Mouse (Mus musculus) macrophage (primary cell): ENCODE results near the gene Klrb1. TPM values are rescaled to one million over a fixed set of nuclear protein-coding genes. Genes with fewer than 3 reads are reported as not detected.
"Not testable (repeated sequence)": the region's sequence is repeated elsewhere in the genome, so short reads cannot be mapped to it uniquely, and the experiment has no call there.

Experiments used
- H3K27ac ChIP-seq: fragments of 350-480 bp; formaldehyde crosslinking; 2 replicates; pipeline ENCODE4 v1.9.0; 2021
- H3K36me3 ChIP-seq: fragments of 350-480 bp; formaldehyde crosslinking; 2 replicates; pipeline ENCODE4 v1.9.0; 2021; ENCODE audit errors: inconsistent target
- H3K4me3 ChIP-seq: fragments of 350-480 bp; formaldehyde crosslinking; 2 replicates; pipeline ENCODE4 v1.9.0; 2021; ENCODE audit errors: inconsistent target
- H3K79me2 ChIP-seq: fragments of 350-480 bp; formaldehyde crosslinking; 2 replicates; pipeline ENCODE4 v1.9.0; 2021; ENCODE audit errors: inconsistent target
- WGBS: methylation state at CpG from one replicate; pipeline ENCODE4 v1.1.7; 2026; ENCODE audit warnings: inconsistent platforms; ENCODE audit not compliant: missing documents; 5-methylcytosine and 5-hydroxymethylcytosine counted together
- polyA plus RNA-seq: library from polyadenylated mRNA; stranded (reverse); fragments of 250-400 nt; gene quantifications from 3 replicates; pipeline ENCODE4 v1.2.4, GENCODE M21; 2018; ENCODE audit warnings: inconsistent platforms

Gene Klrb1
- polyA plus RNA-seq, 1 experiment from 2014 or later, result not detected

DNA sequence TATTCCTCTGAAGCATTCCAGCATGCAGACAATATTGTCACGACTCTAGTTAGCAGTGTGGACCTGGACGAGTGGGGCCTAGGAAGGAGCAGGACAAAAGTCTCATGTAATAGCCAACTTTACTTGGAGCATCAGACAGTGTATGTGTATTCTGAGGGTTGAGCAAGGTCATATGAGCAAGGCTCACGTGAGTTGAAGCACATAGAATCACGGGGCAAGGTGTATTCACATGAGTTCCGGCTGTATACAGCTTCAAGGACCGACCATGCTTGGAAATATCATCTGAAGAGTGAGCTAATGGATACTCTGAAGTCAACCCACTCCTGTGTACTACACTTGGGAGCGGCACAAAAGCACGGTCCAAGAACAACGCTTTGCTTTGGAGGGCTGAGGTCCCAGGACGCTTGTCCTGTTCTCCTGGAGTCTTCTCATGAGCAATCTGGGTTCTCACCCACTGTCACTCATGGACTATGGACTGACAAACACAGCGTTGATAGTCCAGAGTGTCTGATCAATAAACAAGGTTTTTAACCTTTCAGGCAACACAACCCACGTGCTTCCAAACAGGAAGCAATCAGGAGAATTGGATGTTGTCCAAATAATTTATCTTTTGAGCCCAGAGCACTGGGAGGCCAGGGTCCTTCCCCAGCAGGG, 32.0 kb upstream of the Klrb1 start:
- H3K27ac ChIP-seq, H3K79me2 ChIP-seq: not testable (repeated sequence)
- 92% methylated on average over 12 of the region's 12 CpGs for WGBS

DNA sequence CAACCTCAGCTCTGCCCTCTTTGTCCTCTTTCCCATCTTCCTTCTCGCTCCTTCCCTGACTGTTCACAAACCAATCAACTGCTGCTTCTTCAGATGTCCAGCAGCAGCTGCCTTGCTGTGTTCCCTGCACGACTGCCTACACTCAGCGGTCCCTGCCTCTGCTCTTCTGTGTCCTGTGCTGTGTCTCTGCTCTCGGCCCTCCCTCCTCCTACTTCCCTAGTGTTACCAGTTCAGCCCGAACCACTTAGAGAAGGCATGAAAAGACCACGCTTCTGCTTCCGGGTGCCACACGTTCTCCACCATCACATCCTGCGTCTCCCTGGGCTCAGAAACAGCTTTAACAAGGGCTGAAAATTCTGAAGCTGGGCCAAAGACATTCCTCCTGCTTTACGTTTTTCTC, 31.4 kb upstream of the Klrb1 start:
- not testable (repeated sequence) for H3K79me2 ChIP-seq, H3K27ac ChIP-seq, H3K4me3 ChIP-seq, H3K36me3 ChIP-seq
- 17% methylated on average over 10 of the region's 10 CpGs for WGBS

More for the DNA sequence above, 32.0 kb upstream of the Klrb1 start:
- H3K4me3 ChIP-seq, H3K36me3 ChIP-seq: not testable (repeated sequence)

DNA sequence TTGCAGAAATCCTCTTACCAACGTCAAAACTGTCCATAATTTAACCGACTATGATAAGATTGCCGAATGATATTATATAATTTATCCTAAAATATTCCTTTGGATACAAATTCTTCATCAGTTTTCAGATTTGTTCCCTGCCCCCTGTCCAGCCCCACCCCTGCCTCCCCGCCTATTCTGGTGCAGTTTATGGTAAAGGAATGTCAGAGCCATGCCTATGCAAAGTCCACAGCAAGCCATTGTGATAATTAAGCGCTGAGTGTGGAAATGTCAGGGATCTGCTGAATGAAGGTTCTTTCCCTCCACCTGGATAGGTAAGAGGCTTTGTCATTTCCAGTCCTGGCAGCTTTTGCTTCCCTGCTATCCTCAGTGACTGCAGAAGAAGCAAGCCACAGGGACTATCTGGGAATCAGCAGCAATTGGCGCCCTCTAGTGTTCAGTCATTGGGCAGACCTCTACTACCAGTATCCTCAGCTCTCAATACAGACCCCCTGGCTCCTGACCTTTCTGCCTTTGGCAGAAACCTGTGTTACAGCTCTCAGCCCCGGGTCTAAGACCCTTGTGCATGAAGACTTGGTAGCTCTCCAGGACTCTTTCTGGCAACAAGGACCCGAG, 30.9 kb upstream of the Klrb1 start:
- H3K79me2 ChIP-seq, H3K27ac ChIP-seq, H3K4me3 ChIP-seq, H3K36me3 ChIP-seq: not testable (repeated sequence)
- WGBS, result 51% methylated on average over 7 of the region's 8 CpGs

DNA sequence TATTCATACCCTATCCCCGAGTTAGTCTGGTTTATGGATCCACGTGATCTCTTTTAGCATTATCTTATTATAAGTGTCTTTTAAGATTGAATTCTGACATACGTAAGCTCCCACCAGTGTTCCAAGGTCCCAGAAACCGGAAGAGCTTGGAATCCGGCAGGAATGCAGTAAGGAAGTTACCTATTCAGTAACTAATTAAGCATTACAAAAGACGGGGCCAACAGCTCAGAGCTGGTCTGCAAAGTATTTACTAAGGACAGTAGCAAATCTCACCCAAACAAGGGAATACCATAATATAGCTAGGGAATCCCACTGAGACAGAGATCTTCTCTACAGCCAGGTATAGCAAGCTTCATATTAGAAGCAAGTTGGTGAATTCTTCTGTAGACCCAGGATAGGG, 24.1 kb upstream of the Klrb1 start:
- not testable (repeated sequence) for H3K79me2 ChIP-seq, H3K4me3 ChIP-seq, H3K27ac ChIP-seq, H3K36me3 ChIP-seq
- 96% methylated on average over 6 of the region's 6 CpGs for WGBS

DNA sequence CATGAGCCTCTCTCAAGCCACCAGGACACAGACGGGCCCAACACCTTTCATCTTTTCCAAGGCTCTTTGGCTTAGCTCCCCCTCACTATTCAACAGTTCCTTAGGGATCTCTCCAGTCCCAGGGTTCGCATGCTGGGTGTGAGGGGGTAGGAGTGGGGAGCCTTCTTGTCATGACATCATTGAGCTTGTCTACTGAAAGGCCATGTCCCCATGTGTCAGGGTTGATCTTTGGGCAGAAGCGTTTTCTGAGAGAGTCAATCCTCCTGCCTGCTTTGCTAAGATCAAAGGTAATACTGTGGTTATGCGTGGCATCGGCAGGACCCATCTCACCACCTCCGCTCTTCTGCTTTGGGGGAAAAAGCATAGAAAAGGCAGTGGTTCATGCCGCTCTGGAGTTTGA, 14.6 kb upstream of the Klrb1 start:
- H3K36me3 ChIP-seq, result no peaks in the 10 kb centered on the region
- no peak overlapping the region for H3K4me3 ChIP-seq
- H3K79me2 ChIP-seq, result no peaks in the 10 kb centered on the region
- WGBS, result 91% methylated on average over 7 of the region's 7 CpGs
- H3K27ac ChIP-seq, result no peak overlapping the region

DNA sequence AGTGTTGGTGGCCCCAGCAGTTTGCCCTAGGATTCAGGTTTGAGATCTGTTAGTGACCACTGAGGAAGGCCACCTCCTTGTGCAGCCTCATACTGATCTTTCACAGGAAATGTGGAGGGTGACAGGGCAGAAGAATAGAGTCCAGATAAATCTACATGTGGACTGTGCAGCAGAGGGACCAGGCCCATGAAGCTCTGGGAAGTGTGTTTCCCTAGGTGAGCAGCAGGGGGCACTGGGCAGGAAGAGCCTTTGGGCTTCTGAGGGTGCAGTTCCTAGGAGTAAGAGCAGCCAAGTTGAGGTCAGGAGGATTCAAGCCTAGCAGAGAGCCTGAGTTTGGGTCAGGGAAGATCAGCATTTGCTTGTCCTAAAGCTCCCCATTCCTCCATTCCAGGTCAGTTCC, 13.2 kb upstream of the Klrb1 start:
- H3K79me2 ChIP-seq, result no peaks in the 10 kb centered on the region
- H3K36me3 ChIP-seq, result no peaks in the 10 kb centered on the region
- no peak overlapping the region for H3K27ac ChIP-seq
- no peak overlapping the region for H3K4me3 ChIP-seq

DNA sequence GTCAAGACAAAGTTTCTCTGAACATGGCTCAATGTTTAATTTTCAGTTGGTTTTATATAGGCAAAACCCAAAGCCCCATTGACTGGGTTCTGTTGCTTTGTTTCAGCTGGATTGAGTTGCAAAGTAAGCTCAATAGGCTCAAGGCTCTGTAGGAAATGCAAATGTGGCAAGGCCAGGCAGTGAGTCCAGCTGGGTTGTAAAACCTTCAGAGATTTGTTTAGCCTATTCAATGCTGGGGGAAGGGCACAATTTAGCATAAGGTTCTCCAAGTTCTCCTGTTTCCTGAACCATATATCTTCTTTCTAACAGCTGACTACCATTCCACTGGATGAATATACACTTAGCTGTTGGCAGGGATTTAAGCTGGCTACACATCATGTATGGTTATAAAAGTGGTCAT, 12.0 kb upstream of the Klrb1 start:
- H3K4me3 ChIP-seq, result no peak overlapping the region
- no peaks in the 10 kb centered on the region for H3K36me3 ChIP-seq
- H3K27ac ChIP-seq, result no peak overlapping the region
- no peaks in the 10 kb centered on the region for H3K79me2 ChIP-seq

DNA sequence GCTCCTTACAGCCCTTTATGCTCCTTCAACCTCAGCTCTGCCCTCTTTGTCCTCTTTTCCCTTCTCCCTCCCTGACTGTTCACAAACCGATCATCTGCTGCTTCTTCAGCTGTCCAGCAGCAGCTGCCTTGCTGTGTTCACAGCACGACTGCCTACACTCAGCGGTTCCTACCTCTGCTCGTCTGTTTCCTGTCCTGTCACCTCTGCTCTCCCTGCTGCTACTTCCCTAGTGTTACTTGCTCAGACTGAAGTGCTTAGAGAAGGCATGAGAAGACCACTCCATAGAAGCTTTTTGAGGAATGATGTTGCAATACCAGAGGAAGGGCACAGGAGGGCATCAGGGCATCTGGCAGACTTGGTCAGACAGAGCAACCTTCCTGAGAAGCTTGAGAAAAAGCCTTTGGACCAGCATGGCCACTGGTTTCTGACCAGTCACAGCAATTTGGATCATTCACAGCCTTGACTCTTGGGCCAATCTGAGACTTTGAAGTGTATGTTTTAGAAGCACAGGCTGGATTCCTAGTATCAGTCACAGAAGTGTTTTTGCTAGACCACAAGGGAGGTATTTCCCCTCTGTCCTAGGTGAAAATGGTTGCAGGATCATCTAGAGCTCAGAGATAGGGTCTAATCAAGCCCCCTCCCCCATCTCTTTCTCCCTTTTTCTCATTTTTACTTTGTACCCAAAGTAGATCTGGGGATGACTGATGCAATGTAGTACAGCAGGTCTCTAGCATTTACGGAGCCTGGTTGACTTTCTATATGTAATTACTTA, 11.2 kb upstream of the Klrb1 start:
- Histone ChIP-seq H3K27ac (no peak overlapping the region), H3K36me3 (no peaks in the 10 kb centered on the region), H3K4me3 (no peak overlapping the region), H3K79me2 (no peaks in the 10 kb centered on the region)
- 36% methylated on average over 5 of the region's 5 CpGs for WGBS

DNA sequence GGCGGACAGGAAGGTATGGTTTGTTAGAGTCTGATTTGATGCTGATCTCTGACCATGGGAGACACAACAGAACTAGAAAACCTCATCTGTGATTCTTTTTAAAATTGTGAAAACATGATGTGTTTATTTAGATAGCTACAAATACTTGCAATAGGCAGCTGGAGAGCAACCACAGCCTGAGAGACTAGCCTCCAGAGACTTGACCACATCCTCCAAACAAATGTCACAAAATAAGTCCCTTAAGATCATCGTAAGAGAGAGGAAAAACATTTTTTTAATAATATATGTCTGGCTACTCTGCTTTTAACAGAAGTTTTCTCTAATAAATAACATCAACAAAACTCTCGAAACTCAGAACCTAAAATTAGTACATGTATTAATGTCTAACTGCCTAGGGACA, 9.2 kb upstream of the Klrb1 start:
- Histone ChIP-seq H3K36me3 (no peaks in the 10 kb centered on the region), H3K4me3 (no peak overlapping the region), H3K79me2 (no peaks in the 10 kb centered on the region), H3K27ac (no peak overlapping the region)
- 57% methylated on average over 3 of the region's 3 CpGs for WGBS

DNA sequence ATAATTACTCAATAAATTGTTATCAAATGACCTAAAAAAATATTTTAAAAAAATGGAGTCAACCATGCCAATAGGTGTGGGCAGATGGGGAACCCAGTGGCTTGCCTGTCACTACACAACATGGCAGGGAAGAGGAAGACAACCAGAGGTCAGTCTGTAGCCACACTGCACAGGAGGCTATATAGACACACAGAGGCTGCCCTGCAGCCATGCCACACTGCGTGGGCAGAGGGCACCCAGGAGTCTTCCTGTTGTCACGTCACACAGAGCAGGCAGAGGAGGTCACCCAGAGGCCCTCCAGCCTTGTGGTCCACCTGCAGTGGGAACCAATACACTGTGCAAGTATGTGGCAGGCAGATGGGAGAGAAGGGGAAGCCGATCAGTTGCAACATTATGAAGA, 21.2 kb downstream of the Klrb1 start:
- Histone ChIP-seq H3K79me2 (no peaks in the 10 kb centered on the region), H3K27ac (no peak overlapping the region), H3K36me3 (no peaks in the 10 kb centered on the region), H3K4me3 (no peak overlapping the region)
- 72% methylated on average over 3 of the region's 3 CpGs for WGBS

DNA sequence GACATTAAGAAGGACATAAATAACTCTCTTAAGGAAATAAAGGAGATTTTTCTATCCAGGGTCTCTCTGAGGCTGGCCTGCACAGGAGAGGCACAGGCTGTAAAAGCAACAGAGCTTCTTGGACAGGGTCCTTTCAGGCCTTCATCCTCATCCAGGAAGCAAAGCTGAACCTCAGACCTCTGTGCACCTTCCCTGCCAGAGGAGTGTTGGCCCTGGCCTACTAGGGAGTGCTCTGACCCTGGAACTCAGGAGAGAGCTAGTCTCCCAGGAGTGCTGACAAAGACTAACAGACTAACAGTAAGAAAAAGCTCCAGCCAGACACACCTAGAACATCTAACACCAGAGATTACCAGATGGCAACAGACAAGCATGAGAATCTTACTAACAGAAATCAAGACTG, 43.3 kb downstream of the Klrb1 start:
- Histone ChIP-seq H3K4me3 (no peak overlapping the region), H3K36me3 (no peaks in the 10 kb centered on the region), H3K79me2 (no peaks in the 10 kb centered on the region), H3K27ac (no peak overlapping the region)

DNA sequence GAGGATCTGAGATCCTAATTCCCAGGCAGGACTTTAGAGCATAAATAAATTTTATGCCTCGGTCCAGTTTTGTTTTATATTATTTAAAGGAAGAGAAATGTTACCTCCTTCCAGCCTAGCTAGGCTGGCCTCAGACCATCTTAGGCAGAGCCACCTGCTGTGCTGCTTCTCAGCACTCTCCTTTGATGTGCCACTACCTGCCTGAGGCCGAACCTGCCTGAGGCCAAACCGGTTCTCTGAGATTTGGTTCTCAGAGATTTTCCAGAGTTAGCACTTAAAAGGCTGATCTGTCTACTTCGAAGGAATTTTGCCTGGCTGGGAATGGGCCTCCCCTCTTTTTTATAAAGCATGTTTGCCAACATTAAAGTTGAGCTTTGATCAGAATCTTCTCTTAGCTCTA, 52.9 kb downstream of the Klrb1 start:
- Histone ChIP-seq H3K27ac (no peak overlapping the region), H3K36me3 (no peaks in the 10 kb centered on the region), H3K4me3 (no peak overlapping the region), H3K79me2 (no peaks in the 10 kb centered on the region)
- WGBS, result 85% methylated on average over 4 of the region's 4 CpGs

DNA sequence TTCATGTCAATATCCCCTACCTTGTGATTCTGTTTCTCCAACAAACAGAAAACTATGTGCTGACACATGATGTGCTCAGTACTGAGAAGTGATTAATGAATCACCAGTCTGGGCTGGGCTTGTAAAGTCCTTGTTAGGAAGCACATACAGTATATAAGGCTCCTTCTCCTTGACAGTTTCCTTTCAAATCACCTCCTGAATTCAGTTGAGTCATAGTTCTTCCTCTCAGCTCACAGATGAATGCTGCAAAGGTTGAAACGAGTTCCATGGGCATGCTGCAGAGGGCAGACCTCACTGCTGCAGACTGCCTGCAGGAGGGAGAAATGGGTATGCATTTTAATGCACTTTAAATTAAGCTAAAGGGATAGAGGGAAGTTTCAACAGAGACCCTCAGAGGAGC, 60.7 kb downstream of the Klrb1 start, which contains the start of gene Clec2h:
Gene Clec2h (plus strand): TSS at position 180 of the 400 bp plus-strand sequence.
- WGBS, result 0% methylated on average over 1 of the region's 1 CpGs
- Histone ChIP-seq H3K4me3 (no peak within 1 kb of the TSS), H3K36me3 (no peaks in the 10 kb centered on the region), H3K79me2 (no peaks in the 10 kb centered on the region), H3K27ac (no peak within 1 kb of the TSS)

DNA sequence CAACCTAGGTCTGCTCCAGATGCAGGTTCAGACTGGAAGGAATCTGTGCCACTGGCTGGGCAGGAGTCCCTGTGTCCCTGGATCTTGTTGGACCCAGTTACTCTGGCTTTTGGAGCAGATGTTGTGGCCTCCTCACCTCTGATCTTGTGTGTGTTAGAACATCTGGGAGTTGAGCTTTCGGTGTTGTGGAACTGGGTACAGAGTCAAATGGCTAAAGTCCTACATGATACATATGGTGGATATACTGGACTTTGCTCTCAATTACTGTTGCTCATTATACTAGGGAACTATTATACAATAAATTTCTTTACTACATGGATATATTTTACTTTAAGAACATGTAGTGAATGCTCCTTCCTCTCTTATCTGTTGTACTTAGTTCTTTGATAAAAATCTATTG, 61.6 kb downstream of the Klrb1 start:
- Histone ChIP-seq H3K27ac (no peak overlapping the region), H3K4me3 (no peak overlapping the region), H3K79me2 (no peaks in the 10 kb centered on the region), H3K36me3 (no peaks in the 10 kb centered on the region)
- WGBS, result 100% methylated on average over 1 of the region's 1 CpGs
